Mouse (Mus musculus): ENCODE data around the gene Fcgr3.
"Not testable (repeated sequence)": the region's sequence is repeated elsewhere in the genome, so short reads cannot be mapped to it uniquely, and the experiment has no call there.

Gene Fcgr3

GRCm38 (mm10) chr1:171064491-171065242 lies at the start of gene Fcgr3:
Gene Fcgr3 (minus strand): TSS chr1:171064935.
- DNase-seq (ENCODE audit: low spot score in 2 of 2) = peak; percentile 86 to 90

- DNase-seq (ENCODE audit: low spot score in 2 of 2) = peak; percentile 31 to 59
Measured at GRCm38 (mm10) chr1:171113873-171114299, 49.2 kb upstream of the Fcgr3 start, which contains the start of gene Cfap126. Gene Cfap126 (plus strand): TSS chr1:171113918.

- no peak for DNase-seq (ENCODE audit: low spot score in 2 of 2)
Measured at GRCm38 (mm10) chr1:171112986-171113385, 48.3 kb upstream of the Fcgr3 start.

- peak in 1 of 2 experiments; percentile 33 for DNase-seq (ENCODE audit: low spot score in 2 of 2)
Measured at GRCm38 (mm10) chr1:171111781-171112575, 47.2 kb upstream of the Fcgr3 start.

GRCm38 (mm10) chr1:171111020-171111780 lies 46.5 kb upstream of the Fcgr3 start:
- DNase-seq (ENCODE audit: low spot score in 2 of 2) = peak; percentile 87 to 93

- no peak for DNase-seq (ENCODE audit: low spot score in 2 of 2)
Measured at GRCm38 (mm10) chr1:171110659-171111019, 45.9 kb upstream of the Fcgr3 start.

- DNase-seq (ENCODE audit: low spot score in 2 of 2) = no peak
Measured at GRCm38 (mm10) chr1:171109620-171110019, 44.9 kb upstream of the Fcgr3 start.

GRCm38 (mm10) chr1:171105226-171105625 lies 40.5 kb upstream of the Fcgr3 start:
- no peak for DNase-seq (ENCODE audit: low spot score in 2 of 2)

- DNase-seq (ENCODE audit: low spot score in 2 of 2) = no peak
Measured at GRCm38 (mm10) chr1:171103179-171103840, 38.6 kb upstream of the Fcgr3 start.

- peak; percentile 68 to 86 for DNase-seq (ENCODE audit: low spot score in 2 of 2)
Measured at GRCm38 (mm10) chr1:171102547-171103177, 37.9 kb upstream of the Fcgr3 start.

GRCm38 (mm10) chr1:171101733-171102546 lies 37.2 kb upstream of the Fcgr3 start:
- DNase-seq (ENCODE audit: low spot score in 2 of 2) = peak; percentile 80 to 89

- DNase-seq (ENCODE audit: low spot score in 2 of 2) = no peak
Measured at GRCm38 (mm10) chr1:171101033-171101432, 36.3 kb upstream of the Fcgr3 start.

- DNase-seq (ENCODE audit: low spot score in 2 of 2) = no peak
Measured at GRCm38 (mm10) chr1:171097612-171098011, 32.9 kb upstream of the Fcgr3 start.

GRCm38 (mm10) chr1:171097136-171097535 lies 32.4 kb upstream of the Fcgr3 start:
- DNase-seq (ENCODE audit: low spot score in 2 of 2) = no peak

GRCm38 (mm10) chr1:171096110-171096964 lies 31.6 kb upstream of the Fcgr3 start:
- no peak for DNase-seq (ENCODE audit: low spot score in 2 of 2)

- no peak for DNase-seq (ENCODE audit: low spot score in 2 of 2)
Measured at GRCm38 (mm10) chr1:171094424-171094823, 29.7 kb upstream of the Fcgr3 start.

GRCm38 (mm10) chr1:171090761-171091160 lies 26.0 kb upstream of the Fcgr3 start:
- DNase-seq (ENCODE audit: low spot score in 2 of 2) = no peak

- DNase-seq (ENCODE audit: low spot score in 2 of 2) = no peak
Measured at GRCm38 (mm10) chr1:171089891-171090290, 25.2 kb upstream of the Fcgr3 start.

- DNase-seq (ENCODE audit: low spot score in 2 of 2) = not testable (repeated sequence)
Measured at GRCm38 (mm10) chr1:171088237-171088869, 23.6 kb upstream of the Fcgr3 start.
